Mouse (Mus musculus): ENCODE results near the gene Fam117a.

DNA sequence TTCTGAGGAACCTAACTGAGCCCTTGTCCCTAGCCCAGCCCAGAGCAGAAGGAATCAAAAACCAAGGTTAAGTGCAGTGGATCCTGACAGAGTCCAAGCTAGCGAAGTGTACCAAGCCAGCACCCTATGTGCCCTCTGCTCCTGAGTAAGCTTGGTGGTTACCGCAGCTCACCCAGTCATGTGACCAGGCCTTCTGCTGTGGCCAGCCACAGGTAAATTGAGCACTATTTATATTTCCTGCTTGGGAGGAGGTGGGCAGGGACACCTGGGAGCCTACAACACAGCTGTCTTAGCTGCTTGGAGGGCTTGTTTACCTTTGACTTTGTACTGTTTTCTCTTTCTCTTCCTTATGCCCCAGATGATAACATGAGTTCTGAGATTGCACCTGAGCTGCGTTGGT, 14.1 kb downstream of the Fam117a start:
- TF ChIP-seq CTCF (IDR thresholded peaks at IDR 0.05; ENCODE audit: low read depth, low read length) (no peak), TAL1 (conservative IDR thresholded peaks at IDR 0.05; ENCODE audit: low read depth, low read length) (no peak), GATA2 (IDR thresholded peaks at IDR 0.05; ENCODE audit: borderline replicate concordance, low read depth, low read length) (no peak)

All from G1E (cell line).